13 mouse cellular contexts compared by ENCODE assay signal in genomic region chr17:13695881-13696280, GRCm38 (mm10).
"Had no signal": no experiment of that assay in that cellular context is flagged by ENCODE, and none has a peak within 500 bp of the region (broad histone marks: within the 10 kb centered on the region; RNA-seq: fewer than 3 reads in every experiment).

No protein-coding gene starts in this region.

- DNase-seq: kidney, adult 11 months; kidney, adult 9 months; kidney, postnatal 36 days; layer of hippocampus, adult 9-11 months; right cerebral cortex, postnatal 25 days; thymus, postnatal 36 days had no signal

- ATAC-seq: liver, embryonic 12.5 days; midbrain, embryonic 15.5 days had no signal

- H3K4me2 ChIP-seq: liver, embryonic 12.5 days; midbrain, embryonic 11.5 days; midbrain, embryonic 15.5 days; neural tube, embryonic 12.5 days had no signal

- H3K9me3 ChIP-seq: limb, embryonic 10.5 days; liver, embryonic 12.5 days; midbrain, embryonic 15.5 days; neural tube, embryonic 12.5 days had no signal

- H3K27ac ChIP-seq: hindbrain, postnatal 0 days; kidney, postnatal 0 days; limb, embryonic 10.5 days; liver, embryonic 12.5 days; midbrain, embryonic 15.5 days; neural tube, embryonic 12.5 days had no signal

- H3K9ac ChIP-seq: liver, embryonic 12.5 days; midbrain, embryonic 15.5 days; neural tube, embryonic 12.5 days had no signal

- H3K36me3 ChIP-seq: limb, embryonic 10.5 days; liver, embryonic 12.5 days; midbrain, embryonic 15.5 days; neural tube, embryonic 12.5 days had no signal

- H3K27me3 ChIP-seq: liver, embryonic 12.5 days; midbrain, embryonic 15.5 days; neural tube, embryonic 12.5 days had no signal

- H3K4me3 ChIP-seq: limb, embryonic 10.5 days; liver, embryonic 12.5 days; midbrain, embryonic 15.5 days; neural tube, embryonic 12.5 days had no signal
